Mouse (Mus musculus) ovary, postnatal 14 days (tissue): ENCODE data around the gene Vav3.
"Not testable (repeated sequence)": the region's sequence is repeated elsewhere in the genome, so short reads cannot be mapped to it uniquely, and the experiment has no call there.

Source experiments
- DNase-seq: peaks from one replicate; pipeline ENCODE4 v3.0.0; 2022; ENCODE audit warnings: low spot score

Gene Vav3

GRCm38 (mm10) chr3:109440001-109440400 is 99.5 kb downstream of the Vav3 start:
- no peak for DNase-seq

- DNase-seq, result no peak
Observed at GRCm38 (mm10) chr3:109444077-109444476, 103.6 kb downstream of the Vav3 start.

- no peak for DNase-seq
Observed at GRCm38 (mm10) chr3:109446903-109447302, 106.5 kb downstream of the Vav3 start.

- not testable (repeated sequence) for DNase-seq
Observed at GRCm38 (mm10) chr3:109448249-109448648, 107.8 kb downstream of the Vav3 start.

GRCm38 (mm10) chr3:109451966-109452365 is 111.5 kb downstream of the Vav3 start:
- no peak for DNase-seq

- no peak for DNase-seq
Observed at GRCm38 (mm10) chr3:109454633-109455032, 114.2 kb downstream of the Vav3 start.

GRCm38 (mm10) chr3:109456340-109456739 is 115.9 kb downstream of the Vav3 start:
- DNase-seq, result no peak

- DNase-seq, result no peak
Observed at GRCm38 (mm10) chr3:109463684-109464083, 123.2 kb downstream of the Vav3 start.

GRCm38 (mm10) chr3:109464600-109464999 is 124.1 kb downstream of the Vav3 start:
- DNase-seq, result no peak

GRCm38 (mm10) chr3:109466541-109466940 is 126.1 kb downstream of the Vav3 start:
- no peak for DNase-seq

GRCm38 (mm10) chr3:109467288-109467687 is 126.8 kb downstream of the Vav3 start:
- no peak for DNase-seq

GRCm38 (mm10) chr3:109469465-109469864 is 129.0 kb downstream of the Vav3 start:
- no peak for DNase-seq

GRCm38 (mm10) chr3:109470651-109471255 is 130.3 kb downstream of the Vav3 start:
- DNase-seq, result no peak

- no peak for DNase-seq
Observed at GRCm38 (mm10) chr3:109476521-109476920, 136.1 kb downstream of the Vav3 start.

GRCm38 (mm10) chr3:109478297-109478696 is 137.8 kb downstream of the Vav3 start:
- DNase-seq, result no peak

GRCm38 (mm10) chr3:109480625-109481024 is 140.2 kb downstream of the Vav3 start:
- DNase-seq, result no peak

GRCm38 (mm10) chr3:109486786-109487185 is 146.3 kb downstream of the Vav3 start:
- DNase-seq, result no peak

- no peak for DNase-seq
Observed at GRCm38 (mm10) chr3:109487823-109488222, 147.4 kb downstream of the Vav3 start.

GRCm38 (mm10) chr3:109488750-109489171 is 148.3 kb downstream of the Vav3 start:
- DNase-seq, result no peak

GRCm38 (mm10) chr3:109490561-109491296 is 150.3 kb downstream of the Vav3 start:
- no peak for DNase-seq

- DNase-seq, result peak; percentile 79
Observed at GRCm38 (mm10) chr3:109491568-109491967, 151.1 kb downstream of the Vav3 start.

- DNase-seq, result no peak
Observed at GRCm38 (mm10) chr3:109496461-109496860, 156.0 kb downstream of the Vav3 start.

GRCm38 (mm10) chr3:109497074-109497473 is 156.6 kb downstream of the Vav3 start:
- no peak for DNase-seq
